Mouse (Mus musculus) hindbrain, postnatal 0 days (tissue): ENCODE data around the gene Tnfsf10. TPM values are rescaled to one million over a fixed set of nuclear protein-coding genes. Genes with fewer than 3 reads are reported as not detected.
"Not testable (repeated sequence)": the region's sequence is repeated elsewhere in the genome, so short reads cannot be mapped to it uniquely, and the experiment has no call there.

ENCODE experiments used
- ATAC-seq: fragments of 200-750 bp; cut with Nextera tagmentation; 2 replicates; pipeline ENCODE4 v1.8.0; 2017; ENCODE audit warnings: mild to moderate bottlenecking, moderate TSS enrichment, moderate library complexity
- DNase-seq: peaks from one replicate; pipeline ENCODE4 v3.0.0-alpha.2; 2015; ENCODE audit warnings: low spot score
- H3K27ac ChIP-seq: fragments of 300-500 bp; sonication (generic); 2 replicates; pipeline ENCODE4 v1.5.1; 2014; ENCODE audit warnings: mild to moderate bottlenecking
- H3K27me3 ChIP-seq: fragments of 300-500 bp; sonication (generic); 2 replicates; pipeline ENCODE4 v1.6.1; 2014; ENCODE audit warnings: low read length, mixed read lengths; ENCODE audit not compliant: insufficient read depth
- H3K36me3 ChIP-seq: fragments of 300-500 bp; sonication (generic); 2 replicates; pipeline ENCODE4 v1.6.1; 2014; ENCODE audit warnings: low read length, mixed read lengths; ENCODE audit not compliant: insufficient read depth
- H3K4me1 ChIP-seq: fragments of 300-500 bp; sonication (generic); 2 replicates; pipeline ENCODE4 v1.6.1; 2014; ENCODE audit warnings: antibody characterized with exemption, low read length, mixed read lengths; ENCODE audit not compliant: insufficient read depth
- H3K4me2 ChIP-seq: fragments of 300-500 bp; sonication (generic); 2 replicates; pipeline ENCODE4 v1.6.1; 2014; ENCODE audit warnings: low read depth, mild to moderate bottlenecking, low read length, moderate library complexity, mixed read lengths
- H3K4me3 ChIP-seq: fragments of 300-500 bp; sonication (generic); 2 replicates; pipeline ENCODE4 v1.5.1; 2014; ENCODE audit warnings: low read length
- H3K9ac ChIP-seq: fragments of 300-500 bp; sonication (generic); replicated peaks from 2 replicates; pipeline ENCODE4 v1.6.1; 2014; ENCODE audit warnings: mild to moderate bottlenecking, low read length, moderate library complexity, mixed read lengths
- H3K9me3 ChIP-seq: fragments of 300-500 bp; sonication (generic); 2 replicates; pipeline ENCODE4 v1.6.1; 2016; ENCODE audit warnings: low read length, mixed read lengths
- CTCF ChIP-seq: IDR thresholded peaks from 2 replicates; pipeline ENCODE4 v1.5.1; 2016; ENCODE audit warnings: antibody characterized with exemption, control low read depth, low read depth
- WGBS: fragments of 180-500 bp; shearing (Covaris S2); extraction: QIAGEN DNeasy Blood & Tissue Kit; methylation state at CpG from one replicate; pipeline ENCODE4 v1.1.7; 2014; 5-methylcytosine and 5-hydroxymethylcytosine counted together
- polyA plus RNA-seq: library from polyadenylated mRNA; unstranded; fragments of >200 nt; fragmentation: Nextera tagmentation; extraction: Ambion mirVana; gene quantifications from 2 replicates; pipeline ENCODE4 v1.2.1, GENCODE M21; 2015
- total RNA-seq: library from RNA; depleted of rRNA; stranded (reverse); fragments of >200 nt; gene quantifications from 2 replicates; pipeline ENCODE4 v1.2.3, GENCODE M21; 2014; rRNA removed

The Tnfsf10 gene
- total RNA-seq (0.36 and 0.73 TPM in 2 replicates), polyA plus RNA-seq (0.35 and 0.42 TPM in 2 replicates)

GRCm38 (mm10) chr3:27316559-27317287 is at the start of gene Tnfsf10:
Gene Tnfsf10 (plus strand): TSS chr3:27317028.
- no peak for ATAC-seq
- H3K36me3 ChIP-seq = no peaks in the 10 kb centered on the region
- no peaks in the 10 kb centered on the region for H3K27me3 ChIP-seq
- H3K27ac ChIP-seq = no peak within 1 kb of the TSS
- WGBS = 61% methylated on average over 9 of the region's 9 CpGs
- H3K4me2 ChIP-seq = no peak within 1 kb of the TSS
- no peaks in the 10 kb centered on the region for H3K9me3 ChIP-seq
- H3K4me1 ChIP-seq = no peaks in the 10 kb centered on the region
- no peak within 1 kb of the TSS for H3K4me3 ChIP-seq
- no peak within 1 kb of the TSS for H3K9ac ChIP-seq
- no peak for TF ChIP-seq CTCF
- DNase-seq = no peak

- 83% methylated on average over 5 of the region's 5 CpGs for WGBS
- DNase-seq (no peak), ATAC-seq (no peak)
- Histone ChIP-seq H3K4me1 (no peaks in the 10 kb centered on the region), H3K4me2 (no peak overlapping the region), H3K27ac (no peak overlapping the region), H3K4me3 (no peak overlapping the region), H3K36me3 (no peaks in the 10 kb centered on the region), H3K9me3 (no peaks in the 10 kb centered on the region), H3K9ac (no peak overlapping the region), H3K27me3 (no peaks in the 10 kb centered on the region)
- TF ChIP-seq CTCF = no peak
Observed at GRCm38 (mm10) chr3:27267327-27267726, 49.5 kb upstream of the Tnfsf10 start.

DNA sequence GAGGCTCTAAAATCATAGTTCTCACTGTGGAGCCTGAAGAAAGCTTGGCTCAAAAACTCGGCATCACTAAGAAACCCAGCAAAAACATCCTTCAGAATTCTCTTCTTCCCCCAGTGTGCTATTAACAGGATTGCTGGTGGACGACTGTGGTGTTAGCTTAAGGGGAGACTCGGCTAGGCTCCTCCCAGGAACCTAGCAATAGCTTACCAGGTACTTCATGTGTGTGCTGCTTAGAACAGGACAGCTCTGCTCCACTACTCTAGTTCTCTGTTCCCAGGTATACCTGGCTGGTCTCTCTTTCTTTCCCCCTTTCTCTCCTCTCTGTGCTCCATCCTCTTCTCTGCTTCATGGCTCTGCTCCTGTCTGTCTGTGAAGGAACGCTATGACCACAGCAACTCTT is 48.9 kb upstream of the Tnfsf10 start:
- Histone ChIP-seq H3K36me3 (no peaks in the 10 kb centered on the region), H3K27me3 (no peaks in the 10 kb centered on the region), H3K9ac (no peak overlapping the region), H3K4me3 (no peak overlapping the region), H3K4me2 (no peak overlapping the region), H3K9me3 (no peaks in the 10 kb centered on the region), H3K4me1 (no peaks in the 10 kb centered on the region), H3K27ac (no peak overlapping the region)
- WGBS = 68% methylated on average over 4 of the region's 4 CpGs
- DNase-seq = no peak
- TF ChIP-seq CTCF = no peak
- no peak for ATAC-seq

DNA sequence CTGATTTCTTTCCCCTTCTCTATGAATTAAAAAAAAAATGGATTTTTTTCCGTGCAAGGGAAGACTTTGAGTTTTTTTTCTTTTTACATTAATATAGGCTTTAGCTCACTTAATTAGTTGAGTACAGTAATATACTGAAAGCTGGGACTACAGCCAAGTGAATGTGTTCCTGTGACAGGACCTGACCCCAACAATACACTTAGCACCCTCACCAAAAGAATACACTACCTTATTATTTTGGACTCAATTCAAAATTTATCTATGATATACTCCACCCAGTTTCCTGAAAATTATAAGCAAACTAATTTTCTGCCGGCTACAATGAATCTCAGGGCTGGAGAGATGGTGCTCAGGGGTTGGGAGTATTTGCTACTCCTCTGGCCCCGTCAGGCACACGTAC is 47.7 kb upstream of the Tnfsf10 start:
- H3K27ac ChIP-seq = no peak overlapping the region
- H3K4me2 ChIP-seq = no peak overlapping the region
- H3K9me3 ChIP-seq = no peaks in the 10 kb centered on the region
- no peak for ATAC-seq
- no peaks in the 10 kb centered on the region for H3K27me3 ChIP-seq
- no peaks in the 10 kb centered on the region for H3K4me1 ChIP-seq
- H3K4me3 ChIP-seq = no peak overlapping the region
- no peak overlapping the region for H3K9ac ChIP-seq
- WGBS = 66% methylated on average over 4 of the region's 4 CpGs
- DNase-seq = no peak
- H3K36me3 ChIP-seq = no peaks in the 10 kb centered on the region
- TF ChIP-seq CTCF = no peak

DNA sequence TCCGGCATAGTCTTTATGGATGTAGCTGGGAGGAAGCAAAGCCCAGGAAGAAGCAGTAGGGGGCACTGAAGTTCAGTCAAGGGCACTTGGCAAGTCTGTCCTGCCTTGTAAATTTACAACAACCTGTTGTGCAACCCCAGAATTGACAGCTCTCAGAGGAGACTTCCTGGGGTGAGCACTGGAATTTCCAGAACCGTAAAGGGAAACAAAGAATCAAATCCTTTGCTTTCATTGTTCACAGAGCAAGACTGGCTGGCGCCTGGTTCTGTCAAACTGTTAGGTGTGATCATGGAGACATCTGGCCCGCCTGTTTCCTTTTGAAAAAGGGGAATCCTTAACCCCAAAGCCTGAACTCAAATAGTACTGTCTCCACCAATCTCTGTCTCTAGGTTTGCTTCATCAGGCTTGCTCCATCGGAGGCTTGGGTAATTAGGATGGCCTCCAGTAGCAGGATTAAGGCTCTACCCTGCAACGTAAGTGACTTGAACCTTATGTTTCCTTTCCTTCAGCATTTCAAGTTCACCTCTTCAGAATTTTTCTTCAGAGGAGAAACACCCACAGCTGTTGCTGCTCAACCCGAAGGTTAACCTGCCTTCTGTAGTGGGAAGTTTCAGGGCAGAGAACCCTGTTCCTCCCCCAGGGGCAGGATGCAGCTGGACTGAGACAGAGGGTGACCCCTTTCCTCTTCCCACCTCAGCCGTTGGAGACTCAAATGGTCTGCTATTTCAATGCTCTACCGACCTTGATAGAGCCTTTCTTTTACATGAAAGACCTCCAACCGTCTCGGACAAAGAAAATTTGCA is 46.5 kb upstream of the Tnfsf10 start:
- no peak for DNase-seq
- Histone ChIP-seq H3K9ac (no peak overlapping the region), H3K4me3 (no peak overlapping the region), H3K4me2 (no peak overlapping the region), H3K36me3 (no peaks in the 10 kb centered on the region), H3K27me3 (no peaks in the 10 kb centered on the region), H3K4me1 (no peaks in the 10 kb centered on the region), H3K9me3 (no peaks in the 10 kb centered on the region), H3K27ac (no peak overlapping the region)
- 0 out of 2 replicates have a peak, but pooled peaks have one; percentile 6 for TF ChIP-seq CTCF
- WGBS = 38% methylated on average over 11 of the region's 11 CpGs
- ATAC-seq = no peak

DNA sequence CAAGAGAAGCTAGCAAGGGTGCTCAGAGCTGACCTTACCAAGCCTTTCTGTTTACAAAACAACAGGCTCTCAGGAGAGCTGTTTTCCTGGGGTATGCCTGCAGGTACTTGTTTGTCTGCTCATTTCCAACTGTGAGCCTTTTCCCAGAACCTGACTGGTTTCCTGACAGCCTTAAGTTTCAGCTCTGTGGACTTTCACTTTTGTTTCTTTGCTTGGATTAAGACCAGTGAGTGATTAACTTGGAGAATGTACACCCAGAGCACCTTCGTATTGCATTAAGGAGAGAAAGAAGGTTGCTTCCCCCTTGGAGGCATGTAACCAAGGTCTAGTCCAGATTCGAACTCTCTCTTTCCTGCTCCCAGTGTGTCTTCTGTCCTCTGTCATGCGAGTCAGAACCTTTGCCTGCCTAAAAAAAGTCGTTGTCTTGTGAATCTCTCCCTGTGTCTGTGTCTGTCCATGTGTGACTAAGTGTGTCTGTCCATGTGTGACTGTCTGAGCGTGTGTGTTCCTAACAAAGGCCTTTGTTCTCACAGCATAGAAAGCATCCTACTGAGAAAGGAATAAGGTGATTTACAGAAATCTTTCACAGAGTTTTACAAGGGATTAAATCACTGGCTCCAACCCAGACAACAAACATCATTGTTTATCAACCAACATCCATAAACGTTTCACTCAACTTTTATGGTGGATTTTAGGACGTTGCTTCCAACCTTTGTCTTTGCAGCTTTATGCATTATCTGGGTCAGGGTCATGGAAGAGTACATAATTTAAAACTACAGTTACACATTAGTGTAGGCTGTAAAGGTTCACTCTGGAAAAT is 43.7 kb upstream of the Tnfsf10 start:
- Histone ChIP-seq H3K27ac (no peak overlapping the region), H3K36me3 (no peaks in the 10 kb centered on the region), H3K27me3 (no peaks in the 10 kb centered on the region), H3K4me2 (no peak overlapping the region), H3K4me3 (no peak overlapping the region), H3K4me1 (no peaks in the 10 kb centered on the region), H3K9ac (no peak overlapping the region), H3K9me3 (no peaks in the 10 kb centered on the region)
- ATAC-seq (no peak), DNase-seq (no peak)
- no peak for TF ChIP-seq CTCF
- 17% methylated on average over 7 of the region's 7 CpGs for WGBS

DNA sequence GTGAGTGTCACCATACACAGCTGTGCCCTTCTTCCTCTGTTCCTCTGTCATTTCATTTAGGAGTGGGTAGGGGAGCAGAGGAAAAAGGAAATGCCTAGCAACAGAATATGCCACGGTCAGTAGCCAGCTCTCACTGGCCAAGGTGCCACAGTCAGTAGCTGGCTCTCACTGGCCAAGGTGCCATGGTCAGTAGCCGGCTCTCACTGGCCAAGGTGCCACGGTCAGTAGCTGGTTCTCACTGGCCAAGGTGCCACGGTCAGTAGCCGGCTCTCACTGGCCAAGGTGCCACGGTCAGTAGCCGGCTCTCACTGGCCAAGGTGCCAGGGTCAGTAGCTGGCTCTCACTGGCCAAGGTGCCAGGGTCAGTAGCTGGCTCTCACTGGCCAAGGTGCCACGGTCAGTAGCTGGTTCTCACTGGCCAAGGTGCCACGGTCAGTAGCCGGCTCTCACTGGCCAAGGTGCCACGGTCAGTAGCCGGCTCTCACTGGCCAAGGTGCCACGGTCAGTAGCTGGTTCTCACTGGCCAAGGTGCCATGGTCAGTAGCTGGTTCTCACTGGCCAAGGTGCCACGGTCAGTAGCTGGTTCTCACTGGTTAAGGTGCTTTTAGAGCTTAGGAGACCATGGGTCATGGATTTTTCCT is 37.4 kb upstream of the Tnfsf10 start:
- not testable (repeated sequence) for H3K4me2 ChIP-seq, H3K9me3 ChIP-seq, DNase-seq, H3K27ac ChIP-seq, H3K9ac ChIP-seq, ATAC-seq, H3K4me1 ChIP-seq, H3K36me3 ChIP-seq, H3K27me3 ChIP-seq, H3K4me3 ChIP-seq
- WGBS = 96% methylated on average over 12 of the region's 14 CpGs
